Mouse (Mus musculus) cerebellum, adult 2 months (tissue): ENCODE results near the gene Arhgap15.

Experiments
- CTCF ChIP-seq: fragments of 200-500 bp; IDR thresholded peaks from 2 replicates; pipeline ENCODE4 v1.5.1; 2011; ENCODE audit warnings: low read depth, mild to moderate bottlenecking, control low read depth, low read length, moderate library complexity, borderline replicate concordance; ENCODE audit not compliant: insufficient read depth
- POLR2A ChIP-seq: fragments of 200-500 bp; IDR thresholded peaks from 2 replicates; pipeline ENCODE4 v1.6.1; 2011; ENCODE audit warnings: low read length, control low read depth, borderline replicate concordance; ENCODE audit not compliant: insufficient read depth

DNA sequence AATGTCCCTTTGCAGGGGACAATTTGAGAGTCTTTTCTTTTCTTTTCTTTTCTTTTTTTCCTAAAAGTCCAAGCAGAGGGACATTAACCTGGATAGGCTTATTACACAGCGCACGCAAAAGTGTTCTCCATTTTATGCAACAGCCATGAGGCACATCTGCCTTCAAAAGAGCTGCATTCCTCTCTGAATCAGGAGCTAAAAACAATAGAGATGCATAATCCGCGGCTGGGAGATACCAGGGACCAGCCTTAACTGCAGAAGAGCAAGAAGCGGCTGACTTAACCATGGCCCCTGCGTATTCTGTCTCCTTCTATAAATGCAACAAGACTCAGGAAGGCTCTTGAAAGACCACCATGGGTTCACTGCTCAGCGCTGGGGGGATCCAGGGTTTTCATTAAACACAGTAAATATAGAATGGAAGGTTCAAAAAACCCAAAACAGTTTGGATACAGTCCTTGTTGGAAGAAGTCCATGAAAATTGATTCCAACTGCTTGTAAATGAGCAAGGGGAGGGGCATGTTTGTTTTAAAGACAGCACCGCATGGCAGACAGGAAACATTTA is 689.0 kb downstream of the Arhgap15 start:
- TF ChIP-seq CTCF, result no peak
- no peak for TF ChIP-seq POLR2A
